Mouse (Mus musculus): Measurements from ENCODE around the gene Aqp8. TPM values are rescaled to one million over a fixed set of nuclear protein-coding genes. Genes with fewer than 3 reads are reported as not detected.

The Aqp8 gene
- polyA plus RNA-seq, 2 experiments = 3.8 to 6.5 TPM

DNA sequence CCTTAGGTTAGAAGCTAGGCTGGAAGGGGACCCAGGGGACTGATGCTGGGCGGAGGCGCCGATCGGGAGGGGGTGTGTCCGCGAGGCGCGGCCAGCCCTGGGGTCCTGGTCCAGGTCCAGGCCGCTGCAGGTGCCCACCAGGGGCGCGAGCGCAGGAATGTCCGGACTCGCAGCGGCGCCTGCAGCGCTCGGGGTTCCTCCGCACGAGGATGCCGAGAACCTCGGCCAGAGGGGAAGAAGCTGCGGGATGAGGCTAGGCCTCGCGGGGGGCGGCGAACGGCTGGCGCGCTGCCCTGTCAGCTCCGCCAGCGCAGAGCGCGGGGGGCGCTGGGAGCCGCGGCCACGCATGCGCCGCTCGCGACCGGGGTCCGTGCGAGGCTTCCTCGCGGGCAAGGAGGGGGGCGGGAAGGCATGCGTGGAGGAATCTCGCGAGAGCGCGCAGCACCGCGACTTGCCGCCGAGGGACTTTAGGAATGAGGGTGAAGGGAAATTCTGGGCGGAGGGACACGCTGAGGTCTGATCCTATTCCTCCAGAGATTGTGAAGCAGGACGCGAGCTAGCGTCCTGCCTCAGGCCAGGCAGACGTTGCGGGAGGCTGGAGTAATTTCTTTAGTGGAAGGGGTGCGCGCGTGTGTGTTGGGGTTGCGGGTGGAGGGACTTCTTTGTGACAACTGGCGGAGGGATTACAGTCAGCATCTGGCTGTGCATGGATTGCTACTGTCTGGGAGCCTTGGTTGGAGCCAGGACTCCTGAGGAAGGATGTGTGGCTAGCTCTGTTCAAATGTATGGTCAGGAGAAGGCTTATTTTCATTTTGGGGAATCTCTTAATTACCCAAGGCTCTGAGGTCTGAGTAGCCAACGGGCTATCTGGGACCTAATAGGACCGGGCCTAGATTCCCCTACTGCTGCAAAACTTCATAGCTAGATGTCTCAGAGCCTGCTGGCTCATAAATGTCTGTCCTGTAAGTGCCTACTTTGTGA, 38.4 kb downstream of the Aqp8 start, which contains the start of gene Zkscan2:
TSS of gene Zkscan2 (minus strand) at position 211 of the 981 bp plus-strand sequence.
- H3K4me1 ChIP-seq (replicated peaks; ENCODE audit: control insufficient read depth in 2 of 2, insufficient read depth in 2 of 2, low read length in 1 of 2) = no peaks in the 10 kb centered on the region
- ATAC-seq (ENCODE audit: insufficient read depth) (no peak), DNase-seq (ENCODE audit: low read depth in 3 of 3, low spot score in 3 of 3) (no peak)
- WGBS (ENCODE audit: insufficient replicate concordance) = 2% methylated on average over 71 of the region's 71 CpGs
- H3K4me3 ChIP-seq (ENCODE audit: insufficient read depth in 1 of 2, low read depth in 2 of 2, low read length in 2 of 2) = peak within 1 kb of the TSS; percentile 43 to 45
- no peak within 1 kb of the TSS for H3K27ac ChIP-seq
- TF ChIP-seq EP300 (IDR thresholded peaks at IDR 0.05; ENCODE audit: low read depth) (no peak), CTCF (IDR thresholded peaks at IDR 0.05; ENCODE audit: low read depth) (no peak)
- H3K36me3 ChIP-seq (replicated peaks; ENCODE audit: control insufficient read depth, insufficient read depth, low read depth) = no peaks in the 10 kb centered on the region
- no peak within 1 kb of the TSS for H3K9ac ChIP-seq (replicated peaks)
- peak within 1 kb of the TSS; percentile 56 for H3K4me2 ChIP-seq (ENCODE audit: low read depth)
- H3K9me3 ChIP-seq (ENCODE audit: control insufficient read depth, low read length) = no peaks in the 10 kb centered on the region
- peaks cover 8% of the 10 kb centered on the region for H3K27me3 ChIP-seq (ENCODE audit: control insufficient read depth, insufficient read depth, low read length)

GRCm38 (mm10) chr7:123503358-123503757, 41.3 kb downstream of the Aqp8 start:
- H3K27me3 ChIP-seq (ENCODE audit: control insufficient read depth, insufficient read depth, low read length) = peaks cover 8% of the 10 kb centered on the region
- no peak overlapping the region for H3K9ac ChIP-seq (replicated peaks)
- H3K4me1 ChIP-seq (replicated peaks; ENCODE audit: control insufficient read depth in 2 of 2, insufficient read depth in 2 of 2, low read length in 1 of 2) = no peaks in the 10 kb centered on the region
- no peak overlapping the region for H3K4me2 ChIP-seq (ENCODE audit: low read depth)
- WGBS (ENCODE audit: insufficient replicate concordance) = 16% methylated on average over 1 of the region's 1 CpGs
- TF ChIP-seq EP300 (IDR thresholded peaks at IDR 0.05; ENCODE audit: low read depth) (no peak), CTCF (IDR thresholded peaks at IDR 0.05; ENCODE audit: low read depth) (no peak)
- H3K36me3 ChIP-seq (replicated peaks; ENCODE audit: control insufficient read depth, insufficient read depth, low read depth) = no peaks in the 10 kb centered on the region
- H3K27ac ChIP-seq = no peak overlapping the region
- DNase-seq (ENCODE audit: low read depth in 3 of 3, low spot score in 3 of 3) (peak in 1 of 3 experiments; percentile 9), ATAC-seq (ENCODE audit: insufficient read depth) (no peak)
- H3K9me3 ChIP-seq (ENCODE audit: control insufficient read depth, low read length) = no peaks in the 10 kb centered on the region
- H3K4me3 ChIP-seq (ENCODE audit: insufficient read depth in 1 of 2, low read depth in 2 of 2, low read length in 2 of 2) = no peak overlapping the region

GRCm38 (mm10) chr7:123507946-123508345, 45.9 kb downstream of the Aqp8 start:
- DNase-seq (ENCODE audit: low read depth in 3 of 3, low spot score in 3 of 3) = no peak
- no peak for TF ChIP-seq CTCF (IDR thresholded peaks at IDR 0.05; ENCODE audit: low read depth)
- TF ChIP-seq EP300 (IDR thresholded peaks at IDR 0.05; ENCODE audit: low read depth) = no peak
- Histone ChIP-seq H3K36me3 (replicated peaks; ENCODE audit: control insufficient read depth, insufficient read depth, low read depth) (no peaks in the 10 kb centered on the region), H3K9ac (replicated peaks) (no peak overlapping the region), H3K9me3 (ENCODE audit: control insufficient read depth, low read length) (no peaks in the 10 kb centered on the region), H3K27me3 (ENCODE audit: control insufficient read depth, insufficient read depth, low read length) (no peaks in the 10 kb centered on the region), H3K27ac (no peak overlapping the region), H3K4me3 (ENCODE audit: insufficient read depth in 1 of 2, low read depth in 2 of 2, low read length in 2 of 2) (no peak overlapping the region), H3K4me1 (replicated peaks; ENCODE audit: control insufficient read depth in 2 of 2, insufficient read depth in 2 of 2, low read length in 1 of 2) (no peaks in the 10 kb centered on the region), H3K4me2 (ENCODE audit: low read depth) (no peak overlapping the region)
- no peak for ATAC-seq (ENCODE audit: insufficient read depth)
- 72% methylated on average over 7 of the region's 7 CpGs for WGBS (ENCODE audit: insufficient replicate concordance)

Other genes starting within 250 kb of the Aqp8 start
- gene Slc5a11, start 247.5 kb upstream of the Aqp8 start, polyA plus RNA-seq (2012; rRNA removed) = 0.13 and 0.17 TPM in 2 replicates
- 0.25 and 0.53 TPM in 2 replicates for gene Slc5a11, start 247.5 kb upstream of the Aqp8 start, polyA plus RNA-seq (2014; fragmentation: Nextera tagmentation; extraction: Ambion mirVana)
- gene Lcmt1, start 92.5 kb upstream of the Aqp8 start, polyA plus RNA-seq (2012; rRNA removed) = 13.0 and 18.6 TPM in 2 replicates
- gene Lcmt1, start 92.5 kb upstream of the Aqp8 start, polyA plus RNA-seq (2014; fragmentation: Nextera tagmentation; extraction: Ambion mirVana) = 23.6 and 28.4 TPM in 2 replicates
- gene Arhgap17, start 92.4 kb upstream of the Aqp8 start, polyA plus RNA-seq (2012; rRNA removed) = 9.6 and 10.9 TPM in 2 replicates
- 10.2 and 12.6 TPM in 2 replicates for gene Arhgap17, start 92.4 kb upstream of the Aqp8 start, polyA plus RNA-seq (2014; fragmentation: Nextera tagmentation; extraction: Ambion mirVana)
- gene Zkscan2, start 38.2 kb downstream of the Aqp8 start, polyA plus RNA-seq (2012; rRNA removed) = 0.08 and 0.09 TPM in 2 replicates
- 0.01 and 0.03 TPM in 2 replicates for gene Zkscan2, start 38.2 kb downstream of the Aqp8 start, polyA plus RNA-seq (2014; fragmentation: Nextera tagmentation; extraction: Ambion mirVana)

All from liver, embryonic 14.5 days (tissue).